Mouse (Mus musculus) bone marrow, adult 2 months (tissue): ENCODE measurements around the gene Pomgnt2. TPM values are rescaled to one million over a fixed set of nuclear protein-coding genes. Genes with fewer than 3 reads are reported as not detected.

Experiments
- H3K27ac ChIP-seq: fragments of 200-500 bp; 2 replicates; pipeline ENCODE4 v1.5.1; 2012; ENCODE audit warnings: low read depth, mild to moderate bottlenecking, control low read depth, inconsistent platforms, low read length; ENCODE audit not compliant: control insufficient read depth, poor library complexity, insufficient read depth
- H3K4me1 ChIP-seq: fragments of 200-500 bp; 2 replicates; pipeline ENCODE4 v1.6.1; 2011; ENCODE audit warnings: low read length; ENCODE audit not compliant: control insufficient read depth, insufficient read depth
- H3K4me3 ChIP-seq: fragments of 200-500 bp; replicated peaks from 2 replicates; pipeline ENCODE3; 2011; ENCODE audit warnings: mild to moderate bottlenecking, low read depth, low read length, control low read depth; ENCODE audit not compliant: control insufficient read depth
- CTCF ChIP-seq: fragments of 200-500 bp; IDR thresholded peaks from 2 replicates; pipeline ENCODE4 v1.5.1; 2011; ENCODE audit warnings: low read length, control low read depth; ENCODE audit not compliant: control insufficient read depth, insufficient read depth
- POLR2A ChIP-seq: fragments of 200-500 bp; IDR thresholded peaks from 2 replicates; pipeline ENCODE4 v1.6.1; 2011; ENCODE audit warnings: low read depth, mild to moderate bottlenecking, control low read depth, low read length, borderline replicate concordance; ENCODE audit not compliant: control insufficient read depth
- WGBS: fragments of 180-500 bp; shearing (Covaris S2); methylation state at CpG from one replicate; pipeline ENCODE4 v1.1.7; 2018; 5-methylcytosine and 5-hydroxymethylcytosine counted together
- polyA plus RNA-seq: library from polyadenylated mRNA; stranded (reverse); fragments of >200 nt; gene quantifications from 2 replicates; pipeline ENCODE4 v1.2.4, GENCODE M21; 2011; ENCODE audit warnings: low replicate concordance; ENCODE audit not compliant: missing spikeins, insufficient read depth, insufficient read length

Gene Pomgnt2
- polyA plus RNA-seq, result 0.90 and 3.0 TPM in 2 replicates

GRCm38 (mm10) chr9:121997010-121997409 is at the start of gene Pomgnt2:
TSS of gene Pomgnt2 (minus strand) at chr9:121997110.
- TF ChIP-seq POLR2A (no peak), CTCF (no peak)
- H3K4me1 ChIP-seq, result peaks cover 3% of the 10 kb centered on the region
- H3K27ac ChIP-seq, result no peak within 1 kb of the TSS
- H3K4me3 ChIP-seq, result peak within 1 kb of the TSS; percentile 34

GRCm38 (mm10) chr9:122039848-122040247 is 42.9 kb upstream of the Pomgnt2 start:
- no peak for TF ChIP-seq CTCF
- no peak for TF ChIP-seq POLR2A
- Histone ChIP-seq H3K4me1 (no peaks in the 10 kb centered on the region), H3K27ac (no peak overlapping the region), H3K4me3 (no peak overlapping the region)
- 73% methylated on average over 4 of the region's 4 CpGs for WGBS

GRCm38 (mm10) chr9:122038631-122039030 is 41.7 kb upstream of the Pomgnt2 start:
- no peak for TF ChIP-seq POLR2A
- TF ChIP-seq CTCF, result no peak

DNA sequence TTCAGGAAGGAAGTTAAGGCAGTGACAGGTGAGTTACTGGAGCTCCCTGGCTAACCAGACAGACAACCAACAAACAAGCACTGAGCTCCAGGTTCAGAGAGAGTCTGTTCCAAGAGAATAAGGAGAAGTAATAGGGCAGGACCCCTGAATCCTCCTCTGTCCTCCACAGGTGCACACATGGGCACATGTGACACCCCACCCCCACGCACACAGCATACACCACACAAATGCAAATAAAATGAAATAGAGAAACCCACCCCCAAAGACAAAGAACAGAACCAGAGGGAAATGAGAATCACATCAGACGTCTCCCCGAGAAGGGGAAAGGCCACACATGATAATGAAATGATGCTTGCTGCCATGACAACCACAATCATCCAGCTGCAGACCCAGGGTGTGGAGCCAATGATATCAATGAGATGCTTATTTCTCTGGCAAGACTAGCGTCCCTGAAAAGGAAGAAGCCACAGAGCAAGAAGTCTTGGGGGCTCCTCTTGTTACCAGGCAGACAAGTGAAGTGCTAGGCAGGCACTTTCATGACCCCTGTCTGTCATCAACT is 39.7 kb upstream of the Pomgnt2 start:
- 70% methylated on average over 4 of the region's 4 CpGs for WGBS
- TF ChIP-seq CTCF, result no peak
- TF ChIP-seq POLR2A, result no peak

More at GRCm38 (mm10) chr9:122038631-122039030, 41.7 kb upstream of the Pomgnt2 start:
- WGBS, result 83% methylated on average over 1 of the region's 1 CpGs
- Histone ChIP-seq H3K27ac (no peak overlapping the region), H3K4me3 (no peak overlapping the region), H3K4me1 (no peaks in the 10 kb centered on the region)

DNA sequence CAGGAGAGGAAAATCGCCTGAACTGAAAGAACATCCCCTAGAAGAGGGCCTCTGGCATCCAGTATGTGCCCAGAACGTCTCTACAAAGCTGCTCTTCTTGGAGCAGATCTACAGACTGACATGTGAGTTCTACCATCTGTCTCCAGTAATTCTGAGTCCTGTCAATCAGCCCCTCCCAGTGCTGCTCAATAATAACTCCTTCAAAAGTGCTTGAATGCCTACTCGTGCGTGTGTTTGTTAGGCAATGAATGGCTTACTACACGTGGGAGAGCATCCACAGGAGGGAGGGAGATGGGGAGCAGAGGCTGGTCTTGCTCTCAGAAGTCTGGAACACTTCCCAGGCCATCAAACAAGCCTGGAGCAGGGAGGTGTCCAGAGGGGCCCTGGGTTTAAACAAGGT is 38.9 kb upstream of the Pomgnt2 start:
- 53% methylated on average over 5 of the region's 5 CpGs for WGBS
- H3K4me3 ChIP-seq, result no peak overlapping the region
- no peak overlapping the region for H3K27ac ChIP-seq
- no peaks in the 10 kb centered on the region for H3K4me1 ChIP-seq
- TF ChIP-seq POLR2A, result no peak
- no peak for TF ChIP-seq CTCF

More for the DNA sequence above, 39.7 kb upstream of the Pomgnt2 start:
- H3K4me1 ChIP-seq, result no peaks in the 10 kb centered on the region
- no peak overlapping the region for H3K27ac ChIP-seq
- H3K4me3 ChIP-seq, result no peak overlapping the region

GRCm38 (mm10) chr9:122034949-122035348 is 38.0 kb upstream of the Pomgnt2 start:
- TF ChIP-seq POLR2A (no peak), CTCF (no peak)

DNA sequence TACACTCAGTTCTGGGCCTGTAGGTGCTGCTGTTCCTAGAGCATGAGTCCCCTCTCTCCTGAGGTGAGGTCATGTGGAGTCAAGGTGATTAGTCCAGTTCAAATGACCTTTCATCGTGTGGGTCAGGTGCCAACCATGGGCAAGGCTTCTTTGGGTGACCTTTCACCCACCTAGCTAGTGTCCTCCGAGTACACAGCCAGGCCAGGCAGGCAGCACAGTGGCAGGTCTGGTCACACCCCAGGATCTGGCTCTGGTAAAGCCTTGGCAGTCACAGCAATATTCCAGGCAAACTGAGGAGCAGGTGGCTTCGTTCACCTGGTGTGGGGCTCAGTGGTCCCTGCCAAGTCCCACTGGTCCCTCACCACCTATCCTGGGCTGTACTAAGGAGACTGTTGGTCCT is 35.2 kb upstream of the Pomgnt2 start:
- H3K27ac ChIP-seq, result no peak overlapping the region
- TF ChIP-seq CTCF (no peak), POLR2A (no peak)
- no peaks in the 10 kb centered on the region for H3K4me1 ChIP-seq
- H3K4me3 ChIP-seq, result no peak overlapping the region
- 75% methylated on average over 3 of the region's 3 CpGs for WGBS

More at GRCm38 (mm10) chr9:122034949-122035348, 38.0 kb upstream of the Pomgnt2 start:
- no peak overlapping the region for H3K4me3 ChIP-seq
- no peaks in the 10 kb centered on the region for H3K4me1 ChIP-seq
- no peak overlapping the region for H3K27ac ChIP-seq
- 88% methylated on average over 1 of the region's 1 CpGs for WGBS

DNA sequence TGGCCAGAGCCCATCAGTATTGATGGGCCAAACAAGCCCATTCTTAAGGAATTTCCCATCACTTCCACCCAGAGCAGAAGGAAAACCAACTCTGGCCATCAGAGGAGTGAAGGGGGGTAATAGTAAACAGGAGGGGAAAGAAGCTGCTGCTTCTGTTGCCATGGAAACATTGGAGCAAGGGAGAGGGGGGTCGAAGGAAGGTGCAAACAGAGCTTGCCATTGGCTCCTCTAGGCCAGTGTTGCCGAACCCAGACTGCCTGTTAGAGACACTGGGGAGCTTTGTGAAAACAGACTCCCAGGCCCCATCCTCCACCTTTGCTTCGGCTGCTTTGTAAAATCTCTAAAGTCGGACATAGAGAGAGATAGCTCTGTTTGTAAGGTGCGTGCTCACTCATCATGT is 33.8 kb upstream of the Pomgnt2 start:
- H3K4me1 ChIP-seq, result no peaks in the 10 kb centered on the region
- TF ChIP-seq POLR2A, result no peak
- TF ChIP-seq CTCF, result no peak

GRCm38 (mm10) chr9:122029765-122030164 is 32.9 kb upstream of the Pomgnt2 start:
- Histone ChIP-seq H3K4me1 (no peaks in the 10 kb centered on the region), H3K27ac (no peak overlapping the region), H3K4me3 (no peak overlapping the region)
- TF ChIP-seq CTCF, result no peak
- TF ChIP-seq POLR2A, result no peak
- 81% methylated on average over 7 of the region's 7 CpGs for WGBS

More for the DNA sequence above, 33.8 kb upstream of the Pomgnt2 start:
- no peak overlapping the region for H3K4me3 ChIP-seq
- WGBS, result 79% methylated on average over 5 of the region's 5 CpGs
- no peak overlapping the region for H3K27ac ChIP-seq
